Comparison of ENCODE assay signal across 18 mouse cellular contexts in genomic region chr11:70865223-70865622, GRCm38 (mm10). TPM values are rescaled to one million over a fixed set of nuclear protein-coding genes. Genes with fewer than 3 reads are reported as not detected.
"Had no signal": no experiment of that assay in that cellular context is flagged by ENCODE, and none has a peak within 500 bp of the region (broad histone marks: within the 10 kb centered on the region; RNA-seq: fewer than 3 reads in every experiment).

No protein-coding gene starts in this region.

- H3K27me3 ChIP-seq: lung, embryonic 15.5 days; midbrain, embryonic 12.5 days; neural tube, embryonic 12.5 days; stomach, embryonic 15.5 days had no signal

- H3K4me1 ChIP-seq: midbrain, embryonic 10.5 days; midbrain, embryonic 12.5 days; neural tube, embryonic 12.5 days; stomach, embryonic 15.5 days had no signal

- H3K36me3 ChIP-seq: lung, embryonic 15.5 days; midbrain, embryonic 10.5 days; midbrain, embryonic 12.5 days; neural tube, embryonic 12.5 days; stomach, embryonic 15.5 days had no signal

- H3K4me3 ChIP-seq: lung, embryonic 15.5 days; midbrain, embryonic 10.5 days; midbrain, embryonic 12.5 days; neural tube, embryonic 12.5 days; stomach, embryonic 15.5 days had no signal

- H3K27ac ChIP-seq: lung, embryonic 15.5 days; midbrain, embryonic 10.5 days; midbrain, embryonic 12.5 days; neural tube, embryonic 12.5 days; stomach, embryonic 15.5 days; stomach, postnatal 0 days had no signal

- H3K9ac ChIP-seq: liver, postnatal 0 days; lung, embryonic 15.5 days; midbrain, embryonic 12.5 days; neural tube, embryonic 12.5 days; stomach, embryonic 15.5 days had no signal

- ATAC-seq: liver, postnatal 0 days; lung, postnatal 0 days; midbrain, embryonic 16.5 days had no signal

- DNase-seq: liver, postnatal 0 days; lung, adult 2 months; lung, postnatal 14 days; lung, postnatal 36 days; midbrain, embryonic 14.5 days; right cerebral cortex, postnatal 14 days; thymus, adult 2 months; thymus, postnatal 25 days; thymus, postnatal 4 days had no signal

RNA-seq across cellular contexts. Expression of gene Scimp, which starts 52.8 kb away (rescaled TPM):
- polyA plus RNA-seq: midbrain, embryonic 10.5 days; midbrain, embryonic 12.5 days; midbrain, embryonic 16.5 days; neural tube, embryonic 12.5 days; neural tube, embryonic 14.5 days had no signal
